Mouse (Mus musculus) liver, adult 2 months (tissue): ENCODE data around the gene Cd6. TPM values are rescaled to one million over a fixed set of nuclear protein-coding genes. Genes with fewer than 3 reads are reported as not detected.

Source experiments
- DNase-seq: peaks from one replicate; pipeline ENCODE4 v3.0.0-alpha.2; 2011; ENCODE audit warnings: low read depth, low spot score; ENCODE audit errors: extremely low read depth
- H3K27ac ChIP-seq: fragments of 200-500 bp; replicated peaks from 2 replicates; pipeline ENCODE4 v1.5.1; 2012; ENCODE audit warnings: low read depth, mild to moderate bottlenecking, control low read depth, inconsistent platforms, low read length; ENCODE audit not compliant: insufficient read depth
- H3K27me3 ChIP-seq: fragments of 200-500 bp; 2 replicates; pipeline ENCODE4 v1.6.1; 2012; ENCODE audit warnings: mild to moderate bottlenecking, moderate library complexity, low read length, inconsistent platforms; ENCODE audit not compliant: control insufficient read depth, insufficient read depth
- H3K36me3 ChIP-seq: fragments of 200-500 bp; 2 replicates; pipeline ENCODE4 v1.6.1; 2012; ENCODE audit warnings: low read length, inconsistent platforms; ENCODE audit not compliant: control insufficient read depth, insufficient read depth
- H3K4me1 ChIP-seq: fragments of 200-500 bp; 2 replicates; pipeline ENCODE4 v1.6.1; 2011; ENCODE audit warnings: low read length; ENCODE audit not compliant: control insufficient read depth, insufficient read depth
- H3K4me3 ChIP-seq: fragments of 200-500 bp; 2 replicates; pipeline ENCODE4 v1.5.1; 2011; ENCODE audit warnings: low read depth, mild to moderate bottlenecking, control low read depth, low read length, moderate library complexity; ENCODE audit not compliant: insufficient read depth
- H3K79me2 ChIP-seq: fragments of 200-500 bp; 2 replicates; pipeline ENCODE4 v1.6.1; 2012; ENCODE audit warnings: inconsistent platforms, mild to moderate bottlenecking, low read length, moderate library complexity; ENCODE audit not compliant: control insufficient read depth, insufficient read depth
- H3K9ac ChIP-seq: fragments of 200-500 bp; 2 replicates; pipeline ENCODE4 v1.6.1; 2012; ENCODE audit warnings: low read depth, mild to moderate bottlenecking, control low read depth, inconsistent platforms, low read length
- CTCF ChIP-seq: fragments of 200-500 bp; IDR thresholded peaks from 2 replicates; pipeline ENCODE4 v1.5.1; 2011; ENCODE audit warnings: low read depth, low read length, control low read depth
- POLR2A ChIP-seq: fragments of 200-500 bp; IDR thresholded peaks from 2 replicates; pipeline ENCODE4 v1.6.1; 2011; ENCODE audit warnings: low read length, control low read depth; ENCODE audit not compliant: insufficient read depth; ENCODE audit errors: extremely low read depth
- WGBS: fragments of 180-500 bp; shearing (Covaris S2); methylation state at CpG from one replicate; pipeline ENCODE4 v1.1.7; 2018; 5-methylcytosine and 5-hydroxymethylcytosine counted together
- polyA plus RNA-seq: library from polyadenylated mRNA; depleted of rRNA; stranded (reverse); fragments of >200 nt; gene quantifications from 2 replicates; pipeline ENCODE4 v1.2.3, GENCODE M21; 2012
- total RNA-seq: library from RNA; depleted of rRNA; stranded (reverse); fragments of >200 nt; gene quantifications from 2 replicates; pipeline ENCODE4 v1.2.3, GENCODE M21; 2014

Gene Cd6
- total and polyA plus RNA-seq, 2 experiments, result 0.18 to 0.44 TPM

- Histone ChIP-seq H3K79me2 (no peaks in the 10 kb centered on the region), H3K9ac (no peak overlapping the region), H3K36me3 (no peaks in the 10 kb centered on the region), H3K4me3 (no peak overlapping the region), H3K27me3 (no peaks in the 10 kb centered on the region), H3K27ac (no peak overlapping the region), H3K4me1 (no peaks in the 10 kb centered on the region)
- peak; percentile 41 for DNase-seq
- 7% methylated on average over 5 of the region's 5 CpGs for WGBS
- TF ChIP-seq CTCF (peak; percentile 79), POLR2A (no peak)
Observed at GRCm38 (mm10) chr19:10831424-10831823, 1.6 kb upstream of the Cd6 start.

- Histone ChIP-seq H3K9ac (no peak overlapping the region), H3K4me1 (peaks cover 3% of the 10 kb centered on the region; the same call in 1 of the 2 replicates), H3K79me2 (no peaks in the 10 kb centered on the region), H3K4me3 (no peak overlapping the region), H3K36me3 (no peaks in the 10 kb centered on the region), H3K27ac (no peak overlapping the region), H3K27me3 (no peaks in the 10 kb centered on the region)
- WGBS, result 90% methylated on average over 5 of the region's 5 CpGs
- no peak for DNase-seq
- no peak for TF ChIP-seq CTCF
- no peak for TF ChIP-seq POLR2A
Observed at GRCm38 (mm10) chr19:10828321-10828720, 1.5 kb downstream of the Cd6 start.

- Histone ChIP-seq H3K4me1 (peaks cover 11% of the 10 kb centered on the region), H3K9ac (no peak overlapping the region), H3K79me2 (no peaks in the 10 kb centered on the region), H3K27ac (no peak overlapping the region), H3K4me3 (no peak overlapping the region), H3K36me3 (no peaks in the 10 kb centered on the region), H3K27me3 (no peaks in the 10 kb centered on the region)
- DNase-seq, result peak; percentile 72
- 39% methylated on average over 7 of the region's 7 CpGs for WGBS
- TF ChIP-seq CTCF, result no peak
- no peak for TF ChIP-seq POLR2A
Observed at GRCm38 (mm10) chr19:10824061-10824460, 5.8 kb downstream of the Cd6 start.

- no peak overlapping the region for H3K9ac ChIP-seq
- H3K4me3 ChIP-seq, result no peak overlapping the region
- 76% methylated on average over 4 of the region's 4 CpGs for WGBS
- 0 out of 2 replicates have a peak overlapping the region, but pooled peaks have one; percentile 6 for H3K27ac ChIP-seq
- DNase-seq, result peak; percentile 81
- H3K79me2 ChIP-seq, result no peaks in the 10 kb centered on the region
- H3K4me1 ChIP-seq, result peaks cover 11% of the 10 kb centered on the region
- no peaks in the 10 kb centered on the region for H3K36me3 ChIP-seq
- no peaks in the 10 kb centered on the region for H3K27me3 ChIP-seq
- TF ChIP-seq POLR2A (no peak), CTCF (no peak)
Observed at GRCm38 (mm10) chr19:10822534-10822933, 7.3 kb downstream of the Cd6 start.

GRCm38 (mm10) chr19:10821319-10821718, 8.5 kb downstream of the Cd6 start:
- Histone ChIP-seq H3K9ac (no peak overlapping the region), H3K4me3 (no peak overlapping the region), H3K79me2 (no peaks in the 10 kb centered on the region), H3K27ac (no peak overlapping the region), H3K27me3 (no peaks in the 10 kb centered on the region), H3K4me1 (peaks cover 11% of the 10 kb centered on the region), H3K36me3 (no peaks in the 10 kb centered on the region)
- DNase-seq, result no peak
- WGBS, result 87% methylated on average over 7 of the region's 7 CpGs
- TF ChIP-seq POLR2A, result no peak
- TF ChIP-seq CTCF, result no peak

GRCm38 (mm10) chr19:10818217-10818946, 11.5 kb downstream of the Cd6 start:
- Histone ChIP-seq H3K4me3 (no peak overlapping the region), H3K36me3 (no peaks in the 10 kb centered on the region), H3K27ac (no peak overlapping the region), H3K9ac (no peak overlapping the region), H3K79me2 (no peaks in the 10 kb centered on the region), H3K4me1 (peaks cover 8% of the 10 kb centered on the region), H3K27me3 (no peaks in the 10 kb centered on the region)
- TF ChIP-seq POLR2A (no peak), CTCF (no peak)
- 63% methylated on average over 17 of the region's 17 CpGs for WGBS
- DNase-seq, result no peak
